Mouse (Mus musculus) limb, embryonic 13.5 days (tissue): ENCODE measurements at regions not wholly inside any gene's neighbourhood (a gene's known extent, or its start where the extent isn't known, plus 50 kb on each side); places are given as distances from the start of the nearest gene placed in this dataset.

Source experiments
- ATAC-seq: fragments of 200-750 bp; cut with Nextera tagmentation; 2 replicates; pipeline ENCODE4 v1.8.0; 2017; ENCODE audit warnings: low read depth, moderate number of reproducible peaks, moderate TSS enrichment; ENCODE audit not compliant: low FRiP score
- H3K27ac ChIP-seq: fragments of 300-500 bp; sonication (generic); 2 replicates; pipeline ENCODE4 v1.5.1; 2015; ENCODE audit warnings: inconsistent platforms, mild to moderate bottlenecking, moderate library complexity
- H3K27me3 ChIP-seq: fragments of 300-500 bp; sonication (generic); 2 replicates; pipeline ENCODE4 v1.6.1; 2015; ENCODE audit warnings: mild to moderate bottlenecking, inconsistent platforms
- H3K36me3 ChIP-seq: fragments of 300-500 bp; sonication (generic); 2 replicates; pipeline ENCODE4 v1.6.1; 2015; ENCODE audit warnings: inconsistent platforms, mild to moderate bottlenecking, moderate library complexity
- H3K4me1 ChIP-seq: fragments of 300-500 bp; sonication (generic); 2 replicates; pipeline ENCODE4 v1.6.1; 2015; ENCODE audit warnings: inconsistent platforms
- H3K4me2 ChIP-seq: fragments of 300-500 bp; sonication (generic); replicated peaks from 2 replicates; pipeline ENCODE4 v1.6.1; 2015; ENCODE audit warnings: inconsistent platforms, mild to moderate bottlenecking, moderate library complexity
- H3K4me3 ChIP-seq: fragments of 300-500 bp; sonication (generic); 2 replicates; pipeline ENCODE4 v1.5.1; 2015; ENCODE audit warnings: moderate library complexity, mild to moderate bottlenecking, inconsistent platforms
- H3K9ac ChIP-seq: fragments of 300-500 bp; sonication (generic); 2 replicates; pipeline ENCODE4 v1.6.1; 2015; ENCODE audit warnings: mild to moderate bottlenecking, inconsistent platforms
- H3K9me3 ChIP-seq: fragments of 300-500 bp; sonication (generic); 2 replicates; pipeline ENCODE4 v1.6.1; 2016; ENCODE audit warnings: inconsistent platforms
- WGBS: fragments of 180-500 bp; shearing (Covaris S2); methylation state at CpG from one replicate; pipeline ENCODE4 v1.1.7; 2015; 5-methylcytosine and 5-hydroxymethylcytosine counted together

DNA sequence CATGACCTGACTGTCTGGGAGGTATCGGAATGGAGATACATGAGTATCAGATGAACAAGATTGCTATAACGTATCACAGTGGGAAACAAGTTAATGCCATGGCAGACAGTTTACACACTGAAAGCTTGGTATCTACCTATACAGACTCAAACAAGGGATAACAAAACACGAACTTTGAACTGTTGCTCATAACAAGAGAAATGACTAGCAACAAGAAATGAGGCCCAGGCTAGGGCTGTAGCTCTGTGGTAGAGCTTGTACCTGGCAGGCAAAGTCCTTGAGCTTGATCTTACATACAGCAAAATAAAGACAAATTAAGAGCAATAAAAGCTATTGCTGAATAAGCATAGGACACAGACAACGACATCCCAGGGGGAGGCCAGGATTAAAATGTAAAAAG is 172.4 kb upstream of the Pln start:
- H3K4me3 ChIP-seq = no peak overlapping the region
- no peak overlapping the region for H3K9ac ChIP-seq
- H3K9me3 ChIP-seq = no peaks in the 10 kb centered on the region
- ATAC-seq = no peak
- H3K27ac ChIP-seq = no peak overlapping the region
- no peak overlapping the region for H3K4me2 ChIP-seq
- H3K36me3 ChIP-seq = no peaks in the 10 kb centered on the region
- no peaks in the 10 kb centered on the region for H3K27me3 ChIP-seq
- 82% methylated on average over 4 of the region's 4 CpGs for WGBS
- peaks cover 3% of the 10 kb centered on the region; the same call in 1 of the 2 replicates for H3K4me1 ChIP-seq

DNA sequence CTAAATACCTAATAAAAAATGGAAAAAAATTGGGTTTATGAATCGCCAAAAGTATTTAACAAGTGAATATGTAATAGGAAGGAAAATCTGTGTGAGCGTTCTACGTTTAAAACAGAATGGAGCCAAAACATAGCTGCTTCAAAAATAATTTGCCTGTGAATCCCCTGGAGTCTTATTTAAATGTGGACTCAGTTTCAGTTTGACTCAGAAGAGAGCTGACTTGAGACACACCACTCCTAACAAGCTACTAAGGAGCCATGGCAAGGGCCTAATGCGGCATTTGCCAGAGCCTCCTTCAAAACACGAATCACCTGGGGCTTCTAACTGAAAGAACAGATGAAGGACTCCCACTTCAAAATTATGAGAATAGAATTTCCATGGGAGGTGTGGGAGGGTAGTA is 169.7 kb upstream of the Pln start:
- Histone ChIP-seq H3K27me3 (no peaks in the 10 kb centered on the region), H3K27ac (no peak overlapping the region), H3K4me2 (no peak overlapping the region), H3K9ac (no peak overlapping the region), H3K4me3 (no peak overlapping the region), H3K9me3 (no peaks in the 10 kb centered on the region), H3K36me3 (no peaks in the 10 kb centered on the region), H3K4me1 (peaks cover 7% of the 10 kb centered on the region; the same call in 1 of the 2 replicates)
- no peak for ATAC-seq
- 82% methylated on average over 5 of the region's 5 CpGs for WGBS

DNA sequence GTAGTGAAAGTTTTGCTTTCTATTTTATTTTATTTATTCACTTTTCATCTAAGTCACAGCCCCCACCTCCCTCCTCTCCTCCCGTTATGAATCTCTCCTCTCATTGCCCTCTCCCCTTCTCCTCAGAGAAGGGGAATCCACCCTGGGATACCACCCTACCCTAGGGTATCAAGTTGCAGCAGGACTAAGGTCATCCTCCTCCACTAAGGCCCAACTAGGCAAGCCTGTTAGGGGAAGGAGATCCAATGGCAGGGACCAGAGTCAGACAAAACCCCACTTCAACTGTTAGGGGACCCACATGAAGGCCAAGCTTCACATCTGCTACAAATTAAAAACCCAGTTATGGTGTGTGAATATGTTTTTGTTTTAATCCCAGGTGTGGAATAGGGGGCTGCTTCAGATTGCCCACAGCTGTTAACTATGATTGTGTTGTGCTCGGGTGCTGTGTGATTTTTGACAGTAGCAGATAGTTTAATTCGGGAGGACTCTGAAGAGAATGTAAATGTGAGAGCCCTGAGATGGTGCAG is 163.4 kb upstream of the Pln start:
- Histone ChIP-seq H3K4me2 (no peak overlapping the region), H3K27ac (no peak overlapping the region), H3K4me1 (peaks cover 10% of the 10 kb centered on the region), H3K27me3 (no peaks in the 10 kb centered on the region), H3K4me3 (no peak overlapping the region), H3K9me3 (no peaks in the 10 kb centered on the region), H3K36me3 (no peaks in the 10 kb centered on the region), H3K9ac (no peak overlapping the region)
- WGBS = 21% methylated on average over 3 of the region's 3 CpGs
- peak; percentile 34; the same call in 1 of the 2 replicates for ATAC-seq

DNA sequence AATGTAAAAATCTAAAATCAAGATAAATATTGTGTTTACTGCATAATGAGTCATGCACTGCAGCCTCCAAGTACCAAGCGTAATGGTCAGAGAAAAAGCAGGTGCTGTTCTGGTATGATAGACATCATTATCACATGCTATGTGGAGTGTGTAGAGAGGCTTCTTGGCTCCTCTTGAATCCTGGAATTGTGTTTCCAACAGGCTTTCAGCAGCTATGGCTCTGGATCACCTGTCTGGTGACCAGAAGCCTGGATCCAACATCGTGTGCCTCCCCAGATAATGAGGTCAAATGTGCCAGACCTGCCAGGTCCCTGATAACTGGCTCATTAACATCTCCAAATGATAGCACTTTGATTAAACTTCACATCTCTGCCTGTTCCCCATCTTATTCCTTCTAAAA is 161.5 kb upstream of the Pln start:
- Histone ChIP-seq H3K9me3 (no peaks in the 10 kb centered on the region), H3K9ac (no peak overlapping the region), H3K36me3 (no peaks in the 10 kb centered on the region), H3K4me2 (no peak overlapping the region), H3K4me1 (peaks cover 13% of the 10 kb centered on the region), H3K4me3 (no peak overlapping the region), H3K27ac (no peak overlapping the region), H3K27me3 (no peaks in the 10 kb centered on the region)
- no peak for ATAC-seq
- WGBS = 81% methylated on average over 2 of the region's 2 CpGs

DNA sequence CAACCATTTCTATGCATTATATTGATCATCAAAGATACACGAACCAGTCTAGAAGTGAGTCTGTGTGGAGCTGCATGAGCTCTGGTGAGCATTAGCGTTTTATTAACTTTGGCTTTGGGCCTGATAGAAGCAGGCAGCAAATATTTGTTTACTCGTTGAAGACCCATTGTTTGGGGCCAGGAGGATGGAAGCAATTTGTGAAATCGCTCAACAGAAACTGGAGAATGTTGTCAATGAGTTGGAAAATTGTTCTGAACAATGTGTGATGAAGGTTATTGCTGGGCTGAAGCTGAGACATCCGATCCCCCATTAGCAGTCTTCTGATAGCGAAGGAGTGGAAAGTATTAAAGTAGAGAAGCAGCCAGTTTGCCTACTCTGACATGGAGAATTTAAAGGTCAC is 158.9 kb upstream of the Pln start:
- no peaks in the 10 kb centered on the region for H3K9me3 ChIP-seq
- H3K27ac ChIP-seq = no peak overlapping the region
- no peak overlapping the region for H3K4me2 ChIP-seq
- H3K4me1 ChIP-seq = peaks cover 9% of the 10 kb centered on the region
- 44% methylated on average over 6 of the region's 6 CpGs for WGBS
- no peak for ATAC-seq
- no peaks in the 10 kb centered on the region for H3K27me3 ChIP-seq
- H3K36me3 ChIP-seq = no peaks in the 10 kb centered on the region
- H3K4me3 ChIP-seq = no peak overlapping the region
- no peak overlapping the region for H3K9ac ChIP-seq

DNA sequence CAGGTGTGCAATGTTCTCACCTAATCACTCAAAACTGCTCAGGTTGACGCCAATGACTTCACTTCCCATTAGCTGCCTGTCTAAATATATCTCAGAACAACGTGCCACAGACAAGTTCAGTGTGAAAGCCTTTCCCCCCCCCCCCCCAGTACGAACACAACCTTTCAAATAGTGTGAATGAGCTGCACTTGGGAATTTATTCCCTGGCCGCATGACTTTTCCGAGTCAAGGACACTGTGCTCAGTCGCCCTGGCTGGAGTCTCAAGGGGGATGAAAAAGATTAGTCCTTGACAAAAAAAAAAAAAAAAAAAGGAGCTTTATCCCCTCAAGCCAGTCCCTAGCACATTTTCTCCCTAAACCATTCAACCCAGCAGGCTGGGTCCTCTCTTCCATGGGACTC is 158.4 kb upstream of the Pln start:
- peaks cover 6% of the 10 kb centered on the region for H3K4me1 ChIP-seq
- no peak overlapping the region for H3K4me2 ChIP-seq
- H3K9ac ChIP-seq = no peak overlapping the region
- 49% methylated on average over 6 of the region's 6 CpGs for WGBS
- H3K27me3 ChIP-seq = no peaks in the 10 kb centered on the region
- H3K4me3 ChIP-seq = no peak overlapping the region
- ATAC-seq = no peak
- no peak overlapping the region for H3K27ac ChIP-seq
- H3K36me3 ChIP-seq = no peaks in the 10 kb centered on the region
- no peaks in the 10 kb centered on the region for H3K9me3 ChIP-seq

DNA sequence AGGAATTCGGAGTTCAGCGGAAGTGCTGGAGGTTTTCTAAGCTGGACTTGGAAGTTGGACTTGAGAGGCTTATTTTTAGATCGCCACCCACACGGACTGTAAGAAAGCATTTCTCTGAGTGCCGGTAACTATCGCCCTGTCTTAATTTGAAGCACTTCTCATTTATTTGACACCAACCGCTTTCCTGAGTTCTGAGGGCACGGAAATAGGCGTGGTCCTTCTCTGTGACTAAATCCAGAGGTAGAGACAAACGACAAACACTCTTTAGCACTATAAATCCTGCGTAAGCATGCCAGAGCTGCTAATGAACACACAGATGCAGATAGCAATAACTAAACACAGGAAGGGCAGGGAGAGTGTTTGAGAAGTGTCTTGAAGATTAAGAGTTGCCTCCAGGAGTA is 156.7 kb upstream of the Pln start:
- Histone ChIP-seq H3K27me3 (no peaks in the 10 kb centered on the region), H3K36me3 (no peaks in the 10 kb centered on the region), H3K27ac (no peak overlapping the region; the same call in 1 of the 2 replicates), H3K9ac (no peak overlapping the region), H3K4me2 (no peak overlapping the region), H3K4me1 (peaks cover 3% of the 10 kb centered on the region; the same call in 1 of the 2 replicates), H3K9me3 (no peaks in the 10 kb centered on the region), H3K4me3 (no peak overlapping the region)
- no peak for ATAC-seq
- WGBS = 28% methylated on average over 11 of the region's 11 CpGs

DNA sequence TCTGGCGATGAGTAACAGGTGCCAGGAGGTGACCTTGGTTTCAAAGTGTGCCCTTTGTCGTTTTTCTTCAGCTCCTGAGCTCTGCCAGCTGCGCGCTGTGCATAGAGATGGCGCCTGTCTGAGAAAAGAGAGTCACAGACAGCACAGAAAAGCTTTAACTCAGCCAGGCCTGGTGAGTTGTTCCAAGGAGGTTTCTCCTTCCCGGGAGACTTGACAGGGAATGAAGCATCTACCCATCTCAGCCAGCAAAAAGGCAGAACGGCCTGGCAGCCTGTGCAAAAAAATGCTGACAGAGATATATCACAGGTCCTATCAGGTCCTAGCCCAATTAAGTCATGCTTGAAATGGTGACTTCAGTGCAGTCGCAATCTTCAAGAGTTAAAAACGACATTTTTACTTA is 156.1 kb upstream of the Pln start:
- no peak for ATAC-seq
- Histone ChIP-seq H3K4me1 (peaks cover 3% of the 10 kb centered on the region; the same call in 1 of the 2 replicates), H3K4me2 (no peak overlapping the region), H3K36me3 (no peaks in the 10 kb centered on the region), H3K27ac (no peak overlapping the region), H3K27me3 (no peaks in the 10 kb centered on the region), H3K4me3 (no peak overlapping the region), H3K9me3 (no peaks in the 10 kb centered on the region), H3K9ac (no peak overlapping the region)
- 76% methylated on average over 9 of the region's 9 CpGs for WGBS

DNA sequence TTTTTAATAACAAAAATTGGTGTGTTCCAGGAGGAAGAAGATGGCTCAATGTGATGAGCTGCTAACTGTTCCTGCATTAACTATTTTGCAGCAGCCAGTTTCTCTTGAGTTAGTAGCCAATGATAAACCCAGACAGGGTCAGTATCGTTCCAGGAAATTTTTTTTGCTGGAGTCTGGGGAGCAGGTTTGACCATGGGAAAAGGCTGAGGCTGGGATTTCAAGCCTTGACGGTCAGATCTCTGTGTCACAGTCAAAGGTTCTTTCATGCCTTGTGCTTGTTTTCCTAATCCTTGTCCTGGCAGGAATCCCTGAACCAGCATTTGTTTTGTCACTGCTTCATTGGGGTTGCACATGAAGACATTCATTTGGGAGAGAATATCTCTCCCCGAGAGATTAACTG is 129.0 kb upstream of the Pln start:
- WGBS = 87% methylated on average over 3 of the region's 3 CpGs
- Histone ChIP-seq H3K9me3 (no peaks in the 10 kb centered on the region), H3K27me3 (no peaks in the 10 kb centered on the region), H3K4me2 (no peak overlapping the region), H3K4me1 (no peaks in the 10 kb centered on the region), H3K27ac (no peak overlapping the region), H3K36me3 (no peaks in the 10 kb centered on the region), H3K4me3 (no peak overlapping the region), H3K9ac (no peak overlapping the region)
- ATAC-seq = no peak

DNA sequence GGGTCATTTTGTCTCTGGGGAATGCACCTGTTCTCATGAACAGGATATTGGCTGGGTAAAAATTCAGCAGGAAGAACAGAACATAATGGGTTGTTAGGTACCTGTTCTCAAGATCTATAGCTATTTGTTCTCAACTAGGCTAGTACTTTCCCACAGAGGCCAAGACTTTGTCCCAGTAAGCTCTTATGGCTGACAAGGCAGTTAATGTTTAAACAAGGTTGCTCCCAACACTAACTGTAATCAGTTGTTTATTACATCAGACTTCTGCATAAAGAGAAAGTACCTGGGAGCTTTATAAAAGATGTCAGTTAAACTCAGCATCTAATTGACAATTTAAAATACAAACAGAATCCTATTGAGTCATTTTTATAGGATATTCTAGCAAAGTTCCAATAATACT is 127.6 kb upstream of the Pln start:
- Histone ChIP-seq H3K27me3 (no peaks in the 10 kb centered on the region), H3K4me1 (no peaks in the 10 kb centered on the region), H3K36me3 (no peaks in the 10 kb centered on the region), H3K27ac (no peak overlapping the region), H3K4me2 (no peak overlapping the region), H3K9ac (no peak overlapping the region), H3K9me3 (no peaks in the 10 kb centered on the region), H3K4me3 (no peak overlapping the region)
- ATAC-seq = no peak
